Mouse (Mus musculus): ENCODE results near the gene Slc8a2. TPM values are rescaled to one million over a fixed set of nuclear protein-coding genes. Genes with fewer than 3 reads are reported as not detected.

The Slc8a2 gene
- polyA plus RNA-seq, 1 experiment from 2014 or later = 0.20 TPM

DNA sequence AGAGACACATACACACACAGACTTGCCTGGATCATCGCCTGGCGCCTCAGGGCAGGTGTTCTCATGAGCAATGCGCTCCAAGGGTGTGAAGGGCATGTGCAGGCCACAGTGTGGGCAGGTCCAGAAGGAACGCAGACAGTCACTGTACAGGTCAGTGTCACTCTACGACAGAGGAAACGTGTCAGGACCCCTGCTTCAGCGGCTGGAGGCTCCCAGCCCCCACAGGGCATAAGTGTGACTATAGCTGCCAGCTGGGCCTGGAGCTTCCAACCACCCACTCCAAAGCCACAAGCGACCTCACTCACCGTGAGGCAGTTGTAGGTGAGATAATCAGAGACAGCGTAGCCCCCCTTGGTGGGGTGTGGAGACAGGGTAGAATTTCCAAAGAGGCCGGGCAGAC lies 68.9 kb downstream of the Slc8a2 start:
- H3K27ac ChIP-seq = no peak overlapping the region
- ATAC-seq (ENCODE audit: insufficient number of reproducible peaks, insufficient read depth, low FRiP score, low TSS enrichment, low read depth) = no peak
- WGBS = 86% methylated on average over 11 of the region's 11 CpGs

DNA sequence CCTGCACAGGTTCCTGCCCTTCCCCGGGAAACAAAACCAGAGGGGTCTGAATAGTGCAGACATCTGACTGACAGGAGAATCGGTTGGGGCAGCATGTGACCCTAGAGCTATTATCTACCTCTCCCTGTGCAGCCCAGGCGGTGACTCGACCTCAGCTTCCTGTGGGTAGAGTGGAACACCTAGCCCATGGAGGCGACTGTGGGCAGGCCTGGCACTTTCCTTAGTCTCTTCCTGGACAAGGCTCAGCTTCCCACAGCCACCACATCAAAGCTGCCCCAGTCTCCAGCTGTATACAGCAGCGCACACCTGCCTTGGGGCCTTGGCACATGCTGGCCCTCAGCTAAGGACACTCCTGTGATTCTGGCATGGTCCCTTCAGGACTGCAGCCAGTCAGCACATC lies 71.5 kb downstream of the Slc8a2 start:
- no peak overlapping the region for H3K4me3 ChIP-seq (replicated peaks)
- no peaks in the 10 kb centered on the region for H3K27me3 ChIP-seq
- 95% methylated on average over 6 of the region's 6 CpGs for WGBS
- H3K4me2 ChIP-seq = no peak overlapping the region
- no peak for ATAC-seq (ENCODE audit: insufficient number of reproducible peaks, insufficient read depth, low FRiP score, low TSS enrichment, low read depth)
- no peak overlapping the region for H3K9ac ChIP-seq (replicated peaks)
- H3K4me1 ChIP-seq (replicated peaks) = no peaks in the 10 kb centered on the region
- H3K36me3 ChIP-seq = peaks cover 94% of the 10 kb centered on the region
- no peak overlapping the region for H3K27ac ChIP-seq
- H3K9me3 ChIP-seq = no peaks in the 10 kb centered on the region

More for the DNA sequence above, 68.9 kb downstream of the Slc8a2 start:
- no peaks in the 10 kb centered on the region for H3K9me3 ChIP-seq
- no peaks in the 10 kb centered on the region for H3K27me3 ChIP-seq
- H3K4me1 ChIP-seq (replicated peaks) = no peaks in the 10 kb centered on the region
- H3K36me3 ChIP-seq = peaks cover 73% of the 10 kb centered on the region
- H3K4me2 ChIP-seq = no peak overlapping the region
- no peak overlapping the region for H3K4me3 ChIP-seq (replicated peaks)
- no peak overlapping the region for H3K9ac ChIP-seq (replicated peaks)

DNA sequence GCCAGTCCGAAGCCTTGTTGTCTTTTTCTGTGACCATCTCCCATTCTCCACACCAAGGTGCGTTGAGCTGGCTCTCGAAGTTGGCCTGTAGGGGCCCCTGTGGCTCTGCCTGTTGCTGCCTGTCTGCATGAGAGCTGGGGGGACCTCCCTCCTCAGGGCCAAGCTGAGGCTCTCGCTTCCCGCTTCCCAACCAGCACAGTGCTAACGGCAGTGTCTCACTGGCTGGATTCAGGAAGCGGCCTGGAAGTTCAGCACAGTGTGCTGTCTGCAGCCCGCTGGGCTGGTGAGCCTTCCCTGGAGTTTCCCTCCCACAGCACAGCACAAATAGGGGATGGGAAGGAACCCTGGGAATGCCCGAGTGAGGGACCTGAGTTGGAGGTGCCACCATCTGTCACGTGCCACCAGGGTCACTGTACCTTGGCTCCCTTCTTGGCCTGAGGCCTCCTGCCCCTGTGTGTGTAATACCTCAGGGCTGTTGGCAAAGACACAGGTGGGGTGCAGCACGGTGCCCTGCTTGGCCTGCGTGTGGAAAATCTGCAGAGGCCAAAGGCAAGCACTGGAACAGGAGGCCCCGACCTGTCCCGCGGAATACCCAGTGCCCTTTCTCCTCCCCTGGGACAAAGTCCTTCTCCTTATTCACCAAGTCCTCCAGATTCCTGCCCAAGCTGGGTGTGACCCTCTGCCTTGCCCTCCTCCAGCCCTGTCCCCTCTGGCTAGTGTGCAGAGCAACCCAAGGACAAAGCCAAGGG lies 73.3 kb downstream of the Slc8a2 start:
- ATAC-seq (ENCODE audit: insufficient number of reproducible peaks, insufficient read depth, low FRiP score, low TSS enrichment, low read depth) = no peak
- 81% methylated on average over 15 of the region's 15 CpGs for WGBS
- H3K36me3 ChIP-seq = peaks cover 93% of the 10 kb centered on the region
- no peak overlapping the region for H3K4me2 ChIP-seq
- H3K9me3 ChIP-seq = no peaks in the 10 kb centered on the region
- no peaks in the 10 kb centered on the region for H3K27me3 ChIP-seq
- H3K4me3 ChIP-seq (replicated peaks) = no peak overlapping the region
- H3K27ac ChIP-seq = no peak overlapping the region
- H3K4me1 ChIP-seq (replicated peaks) = no peaks in the 10 kb centered on the region
- no peak overlapping the region for H3K9ac ChIP-seq (replicated peaks)

DNA sequence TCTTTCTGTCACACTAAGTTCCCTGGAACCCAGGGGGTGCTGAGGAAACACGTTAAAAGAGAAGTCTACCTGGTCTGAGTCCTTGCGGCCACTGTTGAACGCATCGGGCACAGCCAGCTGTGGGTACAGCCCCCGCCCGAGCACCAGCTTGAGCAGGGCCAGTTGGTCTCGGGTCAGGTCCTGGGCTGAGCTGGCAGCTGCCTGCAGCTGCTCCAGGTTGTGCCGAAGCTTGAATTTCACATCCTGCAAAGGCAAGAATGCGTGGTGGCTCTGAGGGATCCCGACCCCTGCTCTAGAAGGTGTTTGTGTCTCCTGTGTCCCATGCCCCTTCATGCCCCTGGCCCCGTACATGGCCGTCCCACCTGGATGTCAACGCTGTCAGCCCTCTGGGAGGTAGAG lies 73.9 kb downstream of the Slc8a2 start:
- no peak overlapping the region for H3K9ac ChIP-seq (replicated peaks)
- H3K36me3 ChIP-seq = peaks cover 93% of the 10 kb centered on the region
- no peak overlapping the region for H3K4me2 ChIP-seq
- no peaks in the 10 kb centered on the region for H3K4me1 ChIP-seq (replicated peaks)
- WGBS = 94% methylated on average over 13 of the region's 13 CpGs
- no peak overlapping the region for H3K27ac ChIP-seq
- H3K9me3 ChIP-seq = no peaks in the 10 kb centered on the region
- H3K4me3 ChIP-seq (replicated peaks) = no peak overlapping the region
- H3K27me3 ChIP-seq = no peaks in the 10 kb centered on the region
- no peak for ATAC-seq (ENCODE audit: insufficient number of reproducible peaks, insufficient read depth, low FRiP score, low TSS enrichment, low read depth)

DNA sequence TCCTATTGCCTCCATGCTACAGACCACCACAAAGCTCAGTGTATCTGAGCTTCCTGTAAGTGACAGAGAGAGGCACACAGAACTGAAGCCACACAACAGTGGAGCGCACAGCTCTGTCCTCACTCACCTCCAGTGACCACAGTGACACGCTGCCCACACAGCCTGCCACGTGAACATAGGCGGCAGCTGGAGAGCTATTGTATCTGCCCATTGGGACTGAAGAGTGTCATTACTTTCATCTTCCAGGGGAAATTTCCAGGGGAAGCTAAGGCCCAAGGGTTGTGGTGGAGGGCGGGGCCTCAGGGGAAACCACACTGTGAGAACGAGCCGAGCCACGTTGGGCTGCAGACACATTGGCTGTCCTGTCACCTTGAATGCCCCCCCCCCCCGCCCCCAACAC lies 75.2 kb downstream of the Slc8a2 start:
- Histone ChIP-seq H3K27ac (no peak overlapping the region), H3K4me3 (replicated peaks) (no peak overlapping the region), H3K4me1 (replicated peaks) (no peaks in the 10 kb centered on the region), H3K27me3 (no peaks in the 10 kb centered on the region), H3K9ac (replicated peaks) (no peak overlapping the region), H3K4me2 (no peak overlapping the region), H3K9me3 (no peaks in the 10 kb centered on the region), H3K36me3 (peaks cover 93% of the 10 kb centered on the region)
- 83% methylated on average over 9 of the region's 9 CpGs for WGBS
- no peak for ATAC-seq (ENCODE audit: insufficient number of reproducible peaks, insufficient read depth, low FRiP score, low TSS enrichment, low read depth)

DNA sequence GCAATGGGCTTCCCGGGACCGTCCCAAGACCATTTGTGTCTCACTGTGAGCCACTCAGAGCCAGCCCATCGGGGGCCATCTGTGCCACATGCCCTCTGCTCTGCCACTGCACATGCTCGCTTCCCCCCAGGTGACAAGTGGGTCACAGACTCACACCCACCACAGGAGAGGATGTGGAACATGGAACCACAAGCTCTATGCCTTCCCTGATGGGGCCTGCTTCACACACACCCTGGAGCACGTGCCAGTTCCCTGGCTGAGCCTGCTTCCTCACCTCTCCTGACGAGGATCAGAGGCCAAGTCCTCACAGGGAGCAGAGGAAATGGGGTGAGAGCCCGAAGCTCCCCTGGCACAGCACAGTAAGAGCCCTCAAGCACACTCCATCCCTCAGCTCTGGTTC lies 77.5 kb downstream of the Slc8a2 start:
- Histone ChIP-seq H3K4me2 (no peak overlapping the region), H3K36me3 (peaks cover 96% of the 10 kb centered on the region), H3K9me3 (no peaks in the 10 kb centered on the region), H3K9ac (replicated peaks) (no peak overlapping the region), H3K4me1 (replicated peaks) (no peaks in the 10 kb centered on the region), H3K27me3 (no peaks in the 10 kb centered on the region), H3K27ac (no peak overlapping the region), H3K4me3 (replicated peaks) (no peak overlapping the region)
- no peak for ATAC-seq (ENCODE audit: insufficient number of reproducible peaks, insufficient read depth, low FRiP score, low TSS enrichment, low read depth)
- WGBS = 88% methylated on average over 7 of the region's 7 CpGs

DNA sequence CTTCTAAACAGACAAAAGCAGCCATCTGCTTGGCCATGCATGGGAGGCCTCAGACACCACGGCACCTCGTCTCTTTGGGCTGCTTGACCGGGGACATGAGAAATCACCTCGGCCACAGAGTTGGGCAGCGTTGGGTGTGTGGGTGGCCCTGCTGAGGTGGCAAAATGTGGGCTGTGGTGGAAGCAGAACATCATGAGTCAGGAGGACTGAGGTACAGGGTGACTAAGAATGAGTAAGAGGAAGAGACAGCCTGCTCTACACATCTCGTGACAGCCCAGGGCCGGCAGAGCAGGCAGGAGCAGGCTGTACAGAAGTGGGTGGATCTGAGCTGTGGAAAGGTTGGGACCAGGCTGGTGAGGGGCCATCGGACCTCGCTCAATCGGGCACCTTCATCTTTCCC lies 77.9 kb downstream of the Slc8a2 start:
- no peak for ATAC-seq (ENCODE audit: insufficient number of reproducible peaks, insufficient read depth, low FRiP score, low TSS enrichment, low read depth)
- H3K9me3 ChIP-seq = no peaks in the 10 kb centered on the region
- no peak overlapping the region for H3K4me2 ChIP-seq
- H3K4me3 ChIP-seq (replicated peaks) = no peak overlapping the region
- H3K27ac ChIP-seq = no peak overlapping the region
- 84% methylated on average over 10 of the region's 10 CpGs for WGBS
- H3K9ac ChIP-seq (replicated peaks) = no peak overlapping the region
- no peaks in the 10 kb centered on the region for H3K4me1 ChIP-seq (replicated peaks)
- H3K27me3 ChIP-seq = no peaks in the 10 kb centered on the region
- peaks cover 94% of the 10 kb centered on the region for H3K36me3 ChIP-seq

DNA sequence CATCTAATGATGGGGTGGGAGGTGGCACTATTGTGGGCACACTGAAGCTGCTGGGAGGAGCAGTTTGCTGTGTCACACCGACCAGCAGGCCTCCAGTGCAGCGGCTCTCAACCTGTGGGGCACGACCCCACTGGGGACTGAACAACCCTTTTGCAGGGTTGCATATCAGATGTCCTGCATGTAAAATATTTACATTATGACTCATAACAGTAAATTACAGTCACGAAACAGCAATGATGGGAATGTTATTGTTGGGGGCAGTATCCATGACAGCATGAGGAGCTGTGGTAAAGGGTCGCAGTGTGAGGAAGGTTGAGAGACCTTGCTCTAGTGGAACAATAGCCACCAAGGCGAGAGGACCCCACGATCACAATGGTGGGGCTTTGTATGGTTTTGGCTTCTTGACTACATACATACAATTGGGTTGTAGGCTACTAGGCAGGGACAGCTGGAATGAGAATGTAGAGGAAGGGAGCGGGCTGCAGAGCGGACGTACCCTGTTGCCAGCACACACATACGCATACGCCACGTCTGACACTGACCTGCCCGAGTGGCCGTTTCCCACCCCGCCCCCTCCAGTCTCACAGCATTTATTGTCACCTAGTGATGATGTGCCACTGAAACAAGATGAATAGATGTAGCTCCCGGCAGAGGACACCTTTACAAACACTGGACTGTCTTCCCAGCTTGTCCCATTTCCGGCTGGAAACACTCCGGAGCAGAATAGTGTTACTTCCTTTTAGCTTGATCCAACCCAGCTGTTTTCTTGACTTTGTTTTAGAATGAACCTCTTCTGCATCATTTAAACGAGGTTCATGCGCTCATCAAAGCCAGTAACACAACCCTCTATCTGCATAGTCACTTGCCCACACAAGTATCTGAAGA lies 79.4 kb downstream of the Slc8a2 start:
- Histone ChIP-seq H3K4me1 (replicated peaks) (no peaks in the 10 kb centered on the region), H3K4me3 (replicated peaks) (no peak overlapping the region), H3K27me3 (no peaks in the 10 kb centered on the region), H3K27ac (no peak overlapping the region), H3K36me3 (peaks cover 94% of the 10 kb centered on the region), H3K9ac (replicated peaks) (no peak overlapping the region), H3K4me2 (no peak overlapping the region), H3K9me3 (no peaks in the 10 kb centered on the region)
- 91% methylated on average over 21 of the region's 21 CpGs for WGBS
- ATAC-seq (ENCODE audit: insufficient number of reproducible peaks, insufficient read depth, low FRiP score, low TSS enrichment, low read depth) = no peak

Other genes starting within 250 kb of the Slc8a2 start
- gene Crx, start 249.9 kb upstream of the Slc8a2 start, polyA plus RNA-seq (2016; fragmentation: Nextera tagmentation; extraction: Ambion mirVana) = not detected in 2 replicates
- not detected in 2 replicates for gene Crxos, start 247.2 kb upstream of the Slc8a2 start, polyA plus RNA-seq (2016; fragmentation: Nextera tagmentation; extraction: Ambion mirVana)
- 912 and 933 TPM in 2 replicates for gene Selenow, start 207.4 kb upstream of the Slc8a2 start, polyA plus RNA-seq (2016; fragmentation: Nextera tagmentation; extraction: Ambion mirVana)
- 187 and 192 TPM in 2 replicates for gene Nop53, start 183.8 kb upstream of the Slc8a2 start, polyA plus RNA-seq (2016; fragmentation: Nextera tagmentation; extraction: Ambion mirVana)
- 10.0 and 12.4 TPM in 2 replicates for gene Ehd2, start 162.3 kb upstream of the Slc8a2 start, polyA plus RNA-seq (2016; fragmentation: Nextera tagmentation; extraction: Ambion mirVana)
- gene Bicra, start 81.9 kb upstream of the Slc8a2 start, polyA plus RNA-seq (2016; fragmentation: Nextera tagmentation; extraction: Ambion mirVana) = 9.0 and 9.4 TPM in 2 replicates
- 0.08 TPM in 1 of 2 replicates, not detected in the other for gene Zfp541, start 68.0 kb upstream of the Slc8a2 start, polyA plus RNA-seq (2016; fragmentation: Nextera tagmentation; extraction: Ambion mirVana)
- 181 and 202 TPM in 2 replicates for gene Napa, start 31.4 kb upstream of the Slc8a2 start, polyA plus RNA-seq (2016; fragmentation: Nextera tagmentation; extraction: Ambion mirVana)
- 30.7 and 33.3 TPM in 2 replicates for gene Kptn, start 9.9 kb upstream of the Slc8a2 start, polyA plus RNA-seq (2016; fragmentation: Nextera tagmentation; extraction: Ambion mirVana)
- gene Meis3, start 45.3 kb downstream of the Slc8a2 start, polyA plus RNA-seq (2016; fragmentation: Nextera tagmentation; extraction: Ambion mirVana) = 7.7 and 9.4 TPM in 2 replicates
- 14.7 and 17.4 TPM in 2 replicates for gene Dhx34, start 92.2 kb downstream of the Slc8a2 start, polyA plus RNA-seq (2016; fragmentation: Nextera tagmentation; extraction: Ambion mirVana)
- gene C5ar2, start 114.3 kb downstream of the Slc8a2 start, polyA plus RNA-seq (2016; fragmentation: Nextera tagmentation; extraction: Ambion mirVana) = 0.10 TPM in 1 of 2 replicates, not detected in the other
- gene C5ar1, start 129.7 kb downstream of the Slc8a2 start, polyA plus RNA-seq (2016; fragmentation: Nextera tagmentation; extraction: Ambion mirVana) = 0.45 and 0.91 TPM in 2 replicates
- gene Inafm1, start 143.8 kb downstream of the Slc8a2 start, polyA plus RNA-seq (2016; fragmentation: Nextera tagmentation; extraction: Ambion mirVana) = 13.9 and 17.6 TPM in 2 replicates
- 43.1 and 44.7 TPM in 2 replicates for gene Ccdc9, start 157.0 kb downstream of the Slc8a2 start, polyA plus RNA-seq (2016; fragmentation: Nextera tagmentation; extraction: Ambion mirVana)
- gene Bbc3, start 178.6 kb downstream of the Slc8a2 start, polyA plus RNA-seq (2016; fragmentation: Nextera tagmentation; extraction: Ambion mirVana) = 8.2 and 9.3 TPM in 2 replicates